Mouse (Mus musculus): ENCODE data around the gene Fbxw11.
"Not testable (repeated sequence)": the region's sequence is repeated elsewhere in the genome, so short reads cannot be mapped to it uniquely, and the experiment has no call there.

Gene Fbxw11

GRCm38 (mm10) chr11:32714896-32715295 lies 72.4 kb downstream of the Fbxw11 start:
- no peak for TF ChIP-seq CTCF (conservative IDR thresholded peaks at IDR 0.05; ENCODE audit: low read length)
- no peak for TF ChIP-seq NANOG (IDR thresholded peaks at IDR 0.05; ENCODE audit: borderline replicate concordance, low read length)
- TF ChIP-seq POU5F1 (IDR thresholded peaks at IDR 0.05; ENCODE audit: borderline replicate concordance, low read length): no peak
- Histone ChIP-seq H3K9me3 (ENCODE audit: low read length) (no peaks in the 10 kb centered on the region), H3K36me3 (ENCODE audit: insufficient read depth, low read length) (peaks cover 31% of the 10 kb centered on the region), H3K4me3 (replicated peaks; ENCODE audit: low read length) (no peak overlapping the region), H3K4me1 (replicated peaks; ENCODE audit: low read depth, low read length) (peaks cover 19% of the 10 kb centered on the region), H3K27me3 (ENCODE audit: insufficient read depth, low read length) (no peaks in the 10 kb centered on the region)

- Histone ChIP-seq H3K4me3 (replicated peaks; ENCODE audit: low read length) (no peak overlapping the region), H3K9me3 (ENCODE audit: low read length) (no peaks in the 10 kb centered on the region), H3K36me3 (ENCODE audit: insufficient read depth, low read length) (peaks cover 35% of the 10 kb centered on the region), H3K4me1 (replicated peaks; ENCODE audit: low read depth, low read length) (peaks cover 15% of the 10 kb centered on the region), H3K27me3 (ENCODE audit: insufficient read depth, low read length) (no peaks in the 10 kb centered on the region)
- TF ChIP-seq POU5F1 (IDR thresholded peaks at IDR 0.05; ENCODE audit: borderline replicate concordance, low read length): no peak
These were observed 73.0 kb downstream of the Fbxw11 start for GRCm38 (mm10) chr11:32715495-32715894.

GRCm38 (mm10) chr11:32715970-32716369 lies 73.4 kb downstream of the Fbxw11 start:
- H3K27me3 ChIP-seq (ENCODE audit: insufficient read depth, low read length): no peaks in the 10 kb centered on the region
- no peak for TF ChIP-seq CTCF (conservative IDR thresholded peaks at IDR 0.05; ENCODE audit: low read length)
- no peak for TF ChIP-seq POU5F1 (IDR thresholded peaks at IDR 0.05; ENCODE audit: borderline replicate concordance, low read length)
- no peak for TF ChIP-seq NANOG (IDR thresholded peaks at IDR 0.05; ENCODE audit: borderline replicate concordance, low read length)
- peaks cover 39% of the 10 kb centered on the region for H3K36me3 ChIP-seq (ENCODE audit: insufficient read depth, low read length)
- H3K4me1 ChIP-seq (replicated peaks; ENCODE audit: low read depth, low read length): peaks cover 15% of the 10 kb centered on the region
- H3K9me3 ChIP-seq (ENCODE audit: low read length): no peaks in the 10 kb centered on the region
- H3K4me3 ChIP-seq (replicated peaks; ENCODE audit: low read length): no peak overlapping the region

GRCm38 (mm10) chr11:32716876-32717275 lies 74.4 kb downstream of the Fbxw11 start:
- H3K36me3 ChIP-seq (ENCODE audit: insufficient read depth, low read length): peaks cover 37% of the 10 kb centered on the region
- no peak overlapping the region for H3K4me3 ChIP-seq (replicated peaks; ENCODE audit: low read length)
- peaks cover 15% of the 10 kb centered on the region for H3K4me1 ChIP-seq (replicated peaks; ENCODE audit: low read depth, low read length)
- no peak for TF ChIP-seq NANOG (IDR thresholded peaks at IDR 0.05; ENCODE audit: borderline replicate concordance, low read length)
- TF ChIP-seq CTCF (conservative IDR thresholded peaks at IDR 0.05; ENCODE audit: low read length): no peak
- no peak for TF ChIP-seq POU5F1 (IDR thresholded peaks at IDR 0.05; ENCODE audit: borderline replicate concordance, low read length)
- no peaks in the 10 kb centered on the region for H3K9me3 ChIP-seq (ENCODE audit: low read length)
- no peaks in the 10 kb centered on the region for H3K27me3 ChIP-seq (ENCODE audit: insufficient read depth, low read length)

GRCm38 (mm10) chr11:32717711-32718110 lies 75.2 kb downstream of the Fbxw11 start:
- not testable (repeated sequence) for H3K27me3 ChIP-seq (ENCODE audit: insufficient read depth, low read length); H3K9me3 ChIP-seq (ENCODE audit: low read length); H3K4me3 ChIP-seq (replicated peaks; ENCODE audit: low read length)
- peaks cover 34% of the 10 kb centered on the region for H3K36me3 ChIP-seq (ENCODE audit: insufficient read depth, low read length)
- peaks cover 15% of the 10 kb centered on the region for H3K4me1 ChIP-seq (replicated peaks; ENCODE audit: low read depth, low read length)

GRCm38 (mm10) chr11:32718371-32718770 lies 75.8 kb downstream of the Fbxw11 start:
- H3K4me1 ChIP-seq (replicated peaks; ENCODE audit: low read depth, low read length): peaks cover 15% of the 10 kb centered on the region
- peaks cover 32% of the 10 kb centered on the region for H3K36me3 ChIP-seq (ENCODE audit: insufficient read depth, low read length)
- TF ChIP-seq NANOG (IDR thresholded peaks at IDR 0.05; ENCODE audit: borderline replicate concordance, low read length): no peak
- TF ChIP-seq CTCF (conservative IDR thresholded peaks at IDR 0.05; ENCODE audit: low read length): no peak
- TF ChIP-seq POU5F1 (IDR thresholded peaks at IDR 0.05; ENCODE audit: borderline replicate concordance, low read length): no peak
- H3K4me3 ChIP-seq (replicated peaks; ENCODE audit: low read length): no peak overlapping the region
- H3K9me3 ChIP-seq (ENCODE audit: low read length): no peaks in the 10 kb centered on the region
- no peaks in the 10 kb centered on the region for H3K27me3 ChIP-seq (ENCODE audit: insufficient read depth, low read length)

- Histone ChIP-seq H3K9me3 (ENCODE audit: low read length) (no peaks in the 10 kb centered on the region), H3K36me3 (ENCODE audit: insufficient read depth, low read length) (peaks cover 33% of the 10 kb centered on the region), H3K27me3 (ENCODE audit: insufficient read depth, low read length) (no peaks in the 10 kb centered on the region), H3K4me1 (replicated peaks; ENCODE audit: low read depth, low read length) (peaks cover 15% of the 10 kb centered on the region), H3K4me3 (replicated peaks; ENCODE audit: low read length) (no peak overlapping the region)
- TF ChIP-seq POU5F1 (IDR thresholded peaks at IDR 0.05; ENCODE audit: borderline replicate concordance, low read length) (no peak), CTCF (conservative IDR thresholded peaks at IDR 0.05; ENCODE audit: low read length) (no peak), NANOG (IDR thresholded peaks at IDR 0.05; ENCODE audit: borderline replicate concordance, low read length) (no peak)
These were observed 76.5 kb downstream of the Fbxw11 start for GRCm38 (mm10) chr11:32718979-32719378.

GRCm38 (mm10) chr11:32722653-32723052 lies 80.1 kb downstream of the Fbxw11 start:
- H3K4me1 ChIP-seq (replicated peaks; ENCODE audit: low read depth, low read length): no peaks in the 10 kb centered on the region
- peaks cover 47% of the 10 kb centered on the region for H3K36me3 ChIP-seq (ENCODE audit: insufficient read depth, low read length)
- no peak overlapping the region for H3K4me3 ChIP-seq (replicated peaks; ENCODE audit: low read length)
- H3K9me3 ChIP-seq (ENCODE audit: low read length): no peaks in the 10 kb centered on the region
- H3K27me3 ChIP-seq (ENCODE audit: insufficient read depth, low read length): no peaks in the 10 kb centered on the region
- no peak for TF ChIP-seq NANOG (IDR thresholded peaks at IDR 0.05; ENCODE audit: borderline replicate concordance, low read length)
- TF ChIP-seq POU5F1 (IDR thresholded peaks at IDR 0.05; ENCODE audit: borderline replicate concordance, low read length): no peak
- TF ChIP-seq CTCF (conservative IDR thresholded peaks at IDR 0.05; ENCODE audit: low read length): no peak

- Histone ChIP-seq H3K27me3 (ENCODE audit: insufficient read depth, low read length) (no peaks in the 10 kb centered on the region), H3K36me3 (ENCODE audit: insufficient read depth, low read length) (peaks cover 53% of the 10 kb centered on the region), H3K9me3 (ENCODE audit: low read length) (no peaks in the 10 kb centered on the region), H3K4me3 (replicated peaks; ENCODE audit: low read length) (no peak overlapping the region), H3K4me1 (replicated peaks; ENCODE audit: low read depth, low read length) (no peaks in the 10 kb centered on the region)
- TF ChIP-seq NANOG (IDR thresholded peaks at IDR 0.05; ENCODE audit: borderline replicate concordance, low read length) (no peak), POU5F1 (IDR thresholded peaks at IDR 0.05; ENCODE audit: borderline replicate concordance, low read length) (no peak), CTCF (conservative IDR thresholded peaks at IDR 0.05; ENCODE audit: low read length) (no peak)
These were observed 80.8 kb downstream of the Fbxw11 start for GRCm38 (mm10) chr11:32723287-32723686.

Measured in E14TG2a.4 (cell line).